Mouse (Mus musculus) G1E (cell line): ENCODE measurements around the gene AL607142.1. TPM values are rescaled to one million over a fixed set of nuclear protein-coding genes. Genes with fewer than 3 reads are reported as not detected.

Experiments used
- ATAC-seq: 2 replicates; pipeline ENCODE4 v1.8.0; 2016; ENCODE audit warnings: mild to moderate bottlenecking; ENCODE audit not compliant: insufficient number of reproducible peaks, poor library complexity, low FRiP score, severe bottlenecking; ENCODE audit errors: extremely low read depth
- DNase-seq: peaks from one replicate; pipeline ENCODE4 v3.0.0; 2012; ENCODE audit warnings: low spot score
- H3K27me3 ChIP-seq: 2 replicates; pipeline ENCODE4 v1.6.1; 2012; ENCODE audit warnings: mild to moderate bottlenecking, low read length, inconsistent platforms; ENCODE audit not compliant: insufficient read depth
- H3K36me3 ChIP-seq: replicated peaks from 2 replicates; pipeline ENCODE3; 2012; ENCODE audit warnings: mild to moderate bottlenecking, inconsistent platforms
- H3K4me1 ChIP-seq: 2 replicates; pipeline ENCODE4 v1.6.1; 2012; ENCODE audit warnings: low read depth, low read length, inconsistent platforms, mixed read lengths; ENCODE audit not compliant: insufficient read depth
- H3K4me3 ChIP-seq: 2 replicates; pipeline ENCODE4 v1.5.1; 2012; ENCODE audit warnings: low read depth, mild to moderate bottlenecking, inconsistent platforms, low read length, moderate library complexity, mixed read lengths
- H3K9me3 ChIP-seq: replicated peaks from 2 replicates; pipeline ENCODE4 v1.6.1; 2012; ENCODE audit warnings: inconsistent platforms
- CTCF ChIP-seq: IDR thresholded peaks from 2 replicates; pipeline ENCODE4 v1.5.1; 2012; ENCODE audit warnings: low read depth, low read length, inconsistent platforms, mixed read lengths
- GATA1 ChIP-seq: IDR thresholded peaks from 2 replicates; pipeline ENCODE4 v1.6.1; 2012; ENCODE audit warnings: borderline replicate concordance, low read length, inconsistent platforms, mixed read lengths
- GATA2 ChIP-seq: IDR thresholded peaks from 2 replicates; pipeline ENCODE4 v1.6.1; 2012; ENCODE audit warnings: low read depth, low read length, inconsistent platforms, borderline replicate concordance
- POLR2AphosphoS5 ChIP-seq: IDR thresholded peaks from 2 replicates; pipeline ENCODE4 v1.6.1; 2012; ENCODE audit warnings: low read depth, low read length, inconsistent platforms; ENCODE audit not compliant: insufficient replicate concordance
- TAL1 ChIP-seq: conservative IDR thresholded peaks from 2 replicates; pipeline ENCODE4 v1.6.1; 2012; ENCODE audit warnings: low read depth, low read length, inconsistent platforms, mixed read lengths
- polyA plus RNA-seq: library from polyadenylated mRNA; stranded (reverse); fragments of >175 nt; gene quantifications from 2 replicates; pipeline ENCODE4 v1.2.3, GENCODE M21; 2012
- total RNA-seq, 2 experiments: library from RNA; stranded (forward) in 1 of 2; stranded (reverse) in 1 of 2; fragments of 200-1000 nt in 1 of 2; fragments of >200 nt in 1 of 2; fragmentation: Nextera tagmentation in 1 of 2; gene quantifications; 2 replicates each; pipeline ENCODE4 v1.2.3; 2014 to 2017

The AL607142.1 gene
- total and polyA plus RNA-seq, 3 experiments, result not detected

GRCm38 (mm10) chr4:120126047-120126446 lies 61.3 kb downstream of the AL607142.1 start:
- no peaks in the 10 kb centered on the region for H3K27me3 ChIP-seq
- ATAC-seq, result no peak
- H3K9me3 ChIP-seq, result peaks cover 98% of the 10 kb centered on the region
- no peaks in the 10 kb centered on the region for H3K4me1 ChIP-seq
- no peak overlapping the region for H3K4me3 ChIP-seq
- TF ChIP-seq GATA2 (no peak), POLR2AphosphoS5 (no peak), TAL1 (no peak), GATA1 (no peak), CTCF (no peak)
- no peaks in the 10 kb centered on the region for H3K36me3 ChIP-seq
- DNase-seq, result no peak

DNA sequence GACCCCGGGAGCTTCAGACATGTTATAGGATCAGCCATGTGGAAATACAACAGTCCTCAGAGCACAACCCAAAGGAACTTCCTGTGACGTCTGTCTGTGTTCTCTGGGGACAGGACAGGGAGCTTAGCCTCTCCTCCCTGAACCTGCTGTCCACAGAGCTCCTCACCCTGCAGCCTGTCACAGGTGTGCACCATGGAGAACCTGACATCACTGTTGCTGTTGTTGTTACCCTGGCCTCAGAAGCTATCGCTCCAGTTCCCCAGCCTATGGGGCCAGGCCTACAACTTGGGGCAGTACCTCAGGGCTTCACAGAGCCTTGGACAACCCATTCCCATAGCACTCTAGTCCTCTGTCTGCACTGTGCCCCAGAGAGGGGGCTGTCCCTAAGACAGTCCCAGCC lies 62.5 kb downstream of the AL607142.1 start:
- Histone ChIP-seq H3K36me3 (no peaks in the 10 kb centered on the region), H3K4me1 (no peaks in the 10 kb centered on the region), H3K9me3 (peaks cover 98% of the 10 kb centered on the region), H3K27me3 (no peaks in the 10 kb centered on the region), H3K4me3 (no peak overlapping the region)
- TF ChIP-seq POLR2AphosphoS5 (no peak), CTCF (no peak), TAL1 (no peak), GATA2 (no peak), GATA1 (no peak)
- ATAC-seq (no peak), DNase-seq (no peak)

GRCm38 (mm10) chr4:120128033-120128432 lies 63.2 kb downstream of the AL607142.1 start:
- Histone ChIP-seq H3K27me3 (no peaks in the 10 kb centered on the region), H3K4me3 (no peak overlapping the region), H3K4me1 (no peaks in the 10 kb centered on the region), H3K36me3 (no peaks in the 10 kb centered on the region), H3K9me3 (peaks cover 98% of the 10 kb centered on the region)
- DNase-seq (no peak), ATAC-seq (no peak)
- no peak for TF ChIP-seq GATA2
- no peak for TF ChIP-seq TAL1

DNA sequence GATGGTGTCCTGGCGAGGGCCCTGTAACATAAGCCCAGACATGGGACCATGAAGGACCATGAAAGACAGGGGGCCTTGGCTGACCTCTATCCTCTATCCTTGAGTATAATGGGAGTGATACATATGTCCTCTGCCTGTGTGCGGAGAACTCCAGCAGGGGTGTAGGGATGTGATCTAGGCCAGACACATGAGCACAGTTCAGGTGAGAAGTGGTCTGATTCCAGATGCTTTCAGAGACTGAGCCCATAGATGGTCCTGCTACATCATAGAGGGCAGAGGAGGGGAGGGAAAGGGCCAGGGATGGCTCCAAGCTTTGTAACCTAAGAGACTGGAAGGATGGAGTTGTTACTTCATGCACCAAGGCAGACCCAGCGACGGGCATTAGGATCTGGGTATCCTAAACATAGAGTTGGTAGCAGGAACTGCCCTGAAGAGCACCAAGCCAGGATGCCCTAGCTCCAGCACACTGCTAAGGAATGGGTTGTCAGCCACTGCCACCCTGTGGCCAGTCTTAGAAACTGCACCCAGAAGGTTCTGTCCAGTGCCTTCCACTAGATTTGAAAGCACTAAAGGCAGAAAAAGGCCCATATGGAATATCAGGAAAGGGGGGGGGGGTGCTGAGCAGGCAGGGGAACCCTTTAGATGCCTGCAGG lies 64.6 kb downstream of the AL607142.1 start:
- H3K4me3 ChIP-seq, result no peak overlapping the region
- DNase-seq, result no peak
- peaks cover 98% of the 10 kb centered on the region for H3K9me3 ChIP-seq
- no peak for ATAC-seq
- H3K36me3 ChIP-seq, result no peaks in the 10 kb centered on the region
- no peaks in the 10 kb centered on the region; the same call in 1 of the 2 replicates for H3K27me3 ChIP-seq
- no peaks in the 10 kb centered on the region for H3K4me1 ChIP-seq
- TF ChIP-seq GATA1, result no peak
- no peak for TF ChIP-seq GATA2
- TF ChIP-seq TAL1, result no peak
- TF ChIP-seq POLR2AphosphoS5, result no peak
- TF ChIP-seq CTCF, result no peak

GRCm38 (mm10) chr4:120130926-120131325 lies 66.1 kb downstream of the AL607142.1 start:
- TF ChIP-seq TAL1 (no peak), CTCF (no peak), GATA1 (no peak)
- ATAC-seq (no peak), DNase-seq (no peak)
- Histone ChIP-seq H3K4me3 (no peak overlapping the region), H3K4me1 (no peaks in the 10 kb centered on the region), H3K9me3 (peaks cover 92% of the 10 kb centered on the region), H3K27me3 (no peaks in the 10 kb centered on the region; the same call in 1 of the 2 replicates), H3K36me3 (no peaks in the 10 kb centered on the region)

DNA sequence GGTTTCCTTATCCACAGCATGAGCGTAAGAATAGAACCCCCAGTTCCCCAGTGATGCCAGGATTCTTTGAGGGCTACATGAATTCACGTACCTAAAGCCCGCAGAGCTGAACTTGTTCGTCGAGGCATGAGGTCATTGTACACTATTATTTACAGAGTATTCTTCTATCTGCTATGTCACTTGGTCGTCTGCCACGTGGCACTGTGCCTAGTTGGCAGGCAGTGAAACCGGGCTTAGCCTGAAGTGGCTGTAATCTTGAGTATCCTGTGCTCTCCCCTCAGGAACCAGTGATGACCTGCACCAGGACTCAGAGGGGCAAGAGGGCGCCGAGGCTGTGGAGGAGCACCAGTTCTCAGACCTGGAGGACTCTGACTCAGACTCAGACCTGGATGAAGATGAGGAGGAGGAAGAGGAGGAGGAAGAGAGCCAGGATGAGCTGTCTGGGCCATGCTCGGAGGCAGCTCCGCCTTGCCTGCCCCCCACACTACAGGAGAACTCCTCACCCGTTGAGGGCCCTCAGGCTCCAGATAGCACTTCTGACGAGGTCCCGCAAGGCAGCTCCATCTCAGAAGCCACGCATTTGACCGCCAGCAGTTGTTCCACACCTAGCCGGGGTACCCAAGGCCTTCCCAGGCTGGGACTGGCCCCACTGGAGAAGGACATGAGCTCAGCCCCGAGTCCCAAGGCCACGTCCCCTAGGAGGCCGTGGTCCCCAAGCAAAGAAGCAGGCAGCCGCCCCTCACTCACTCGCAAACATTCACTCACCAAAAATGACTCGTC lies 66.8 kb downstream of the AL607142.1 start:
- H3K36me3 ChIP-seq, result no peaks in the 10 kb centered on the region
- H3K4me3 ChIP-seq, result no peak overlapping the region; the same call in 1 of the 2 replicates
- DNase-seq, result no peak
- H3K4me1 ChIP-seq, result no peaks in the 10 kb centered on the region
- H3K9me3 ChIP-seq, result peaks cover 92% of the 10 kb centered on the region
- TF ChIP-seq GATA1 (no peak), GATA2 (no peak)
- no peaks in the 10 kb centered on the region; the same call in 1 of the 2 replicates for H3K27me3 ChIP-seq
- ATAC-seq, result no peak
